ENCODE assay signal across 10 mouse cellular contexts in genomic region chr3:37063406-37063805, GRCm38 (mm10). TPM values are rescaled to one million over a fixed set of nuclear protein-coding genes. Genes with fewer than 3 reads are reported as not detected.
A peak's percentile ranks its signal among the peaks of the same experiment; 100 is the strongest.
DNase-seq lines count a peak whose midpoint lies in the region; ATAC-seq lines count a peak whose summit lies in the region.
"Had no signal": no experiment of that assay in that cellular context is flagged by ENCODE, and none has a peak within 500 bp of the region (broad histone marks: within the 10 kb centered on the region; RNA-seq: fewer than 3 reads in every experiment).

TSS of gene Adad1 (plus strand) at chr3:37063527.

- H3K4me3 ChIP-seq in hindbrain, embryonic 16.5 days (ENCODE audit: low read length), result peak within 1 kb of the TSS; percentile 29
- H3K4me3 ChIP-seq in midbrain, embryonic 11.5 days (ENCODE audit: low read depth, low read length), result no peak within 1 kb of the TSS
- H3K4me3 ChIP-seq: myocyte had no signal

- H3K9ac ChIP-seq in hindbrain, embryonic 16.5 days (ENCODE audit: low read depth, low read length), result no peak within 1 kb of the TSS
- no peak within 1 kb of the TSS for H3K9ac ChIP-seq in midbrain, embryonic 11.5 days (ENCODE audit: low read length)

- peaks cover 9% of the 10 kb centered on the region for H3K9me3 ChIP-seq in hindbrain, embryonic 16.5 days (ENCODE audit: control insufficient read depth, low read length)
- H3K9me3 ChIP-seq in midbrain, embryonic 11.5 days (ENCODE audit: control insufficient read depth, low read length), result peaks cover 5% of the 10 kb centered on the region; the same call in 1 of the 2 replicates

- intact Hi-C loops in left cerebral cortex, postnatal 14 days (cut with DNase I), result no loop called here

- H3K4me1 ChIP-seq in hindbrain, embryonic 16.5 days (ENCODE audit: control insufficient read depth, insufficient read depth, low read depth, low read length), result no peaks in the 10 kb centered on the region
- no peaks in the 10 kb centered on the region for H3K4me1 ChIP-seq in midbrain, embryonic 11.5 days (ENCODE audit: control insufficient read depth, insufficient read depth, low read length)

- no peaks in the 10 kb centered on the region for H3K36me3 ChIP-seq in hindbrain, embryonic 16.5 days (ENCODE audit: control insufficient read depth, insufficient read depth, low read length)
- no peaks in the 10 kb centered on the region for H3K36me3 ChIP-seq in midbrain, embryonic 11.5 days (ENCODE audit: control insufficient read depth, insufficient read depth, low read length)

- WGBS in hindbrain, embryonic 16.5 days, result 59% methylated on average over 39 of the region's 39 CpGs
- 50% methylated on average over 39 of the region's 39 CpGs for WGBS in midbrain, embryonic 11.5 days

- DNase-seq in embryo, embryonic 10.5 days (ENCODE audit: low spot score), result peak; percentile 4
- no peak for DNase-seq in embryo, embryonic 10 days (ENCODE audit: low spot score)
- peak; percentile 31 for DNase-seq in R1 (ENCODE audit: low read depth, low spot score)
- DNase-seq in midbrain, embryonic 11.5 days (ENCODE audit: low spot score, missing footprints), result no peak
- DNase-seq in Muller cell, postnatal 12 days (ENCODE audit: inconsistent ontology term), result no peak
- DNase-seq in left cerebral cortex, postnatal 14 days (ENCODE audit: low spot score in 2 of 2), result no peak
- no peak for DNase-seq in adrenal gland, adult 18-20 months (ENCODE audit: low spot score in 2 of 2)

- peak; percentile 45; the same call in 1 of the 2 replicates for ATAC-seq in hindbrain, embryonic 16.5 days
- no peak for ATAC-seq in midbrain, embryonic 11.5 days (ENCODE audit: low FRiP score)

- no peak within 1 kb of the TSS for H3K27ac ChIP-seq in hindbrain, embryonic 16.5 days (ENCODE audit: low read depth, low read length)
- H3K27ac ChIP-seq in midbrain, embryonic 11.5 days (ENCODE audit: low read depth, low read length), result no peak within 1 kb of the TSS

- peak within 1 kb of the TSS; percentile 46 for H3K4me2 ChIP-seq in hindbrain, embryonic 16.5 days (ENCODE audit: low read length)
- H3K4me2 ChIP-seq in midbrain, embryonic 11.5 days, result peak within 1 kb of the TSS; percentile 11; the same call in 1 of the 2 replicates

- H3K27me3 ChIP-seq in hindbrain, embryonic 16.5 days (replicated peaks; ENCODE audit: control insufficient read depth, insufficient read depth, low read length), result no peaks in the 10 kb centered on the region
- H3K27me3 ChIP-seq in midbrain, embryonic 11.5 days (ENCODE audit: control insufficient read depth, insufficient read depth, low read length), result no peaks in the 10 kb centered on the region

RNA-seq across cellular contexts. Expression of gene Adad1, which starts in this region (rescaled TPM):
- 0.07 and 0.25 TPM in 2 replicates for polyA plus RNA-seq in hindbrain, embryonic 16.5 days (2015; fragmentation: Nextera tagmentation; extraction: Ambion mirVana)
- polyA plus RNA-seq in midbrain, embryonic 11.5 days (2014; fragmentation: Nextera tagmentation; extraction: Ambion mirVana), result 0.54 and 0.74 TPM in 2 replicates
- not detected for total RNA-seq in left cerebral cortex, postnatal 14 days (2021)
- total RNA-seq in adrenal gland, adult 18-20 months (2021), result not detected
- total RNA-seq: gastrocnemius, adult 8-10 months had no signal
- polyA plus RNA-seq: myocyte had no signal

Comparison
In these comparisons a context has a peak if more than half of its experiments do, and no peak if none do; other contexts are left out.
1. DNase-seq: peak in embryo, embryonic 10.5 days (single experiment) and R1 (single experiment); none in embryo, embryonic 10 days (single experiment), midbrain, embryonic 11.5 days (single experiment), Muller cell, postnatal 12 days (single experiment), left cerebral cortex, postnatal 14 days (0 of 2) and adrenal gland, adult 18-20 months (0 of 2).
2. Peak in ATAC-seq, H3K4me3 ChIP-seq and H3K4me2 ChIP-seq in hindbrain, embryonic 16.5 days; RNA of the gene not detected or under 1 TPM.